Mouse (Mus musculus) bone marrow macrophage, adult 2 months (primary cell): Measurements from ENCODE around the gene Cuzd1.

Source experiments
- CTCF ChIP-seq: IDR thresholded peaks from 2 replicates; pipeline ENCODE4 v1.5.1; 2012; ENCODE audit warnings: low read depth, mild to moderate bottlenecking, low read length, moderate library complexity
- POLR2A ChIP-seq: IDR thresholded peaks from 2 replicates; pipeline ENCODE4 v1.6.1; 2012; ENCODE audit warnings: mild to moderate bottlenecking, low read depth, low read length, borderline replicate concordance

DNA sequence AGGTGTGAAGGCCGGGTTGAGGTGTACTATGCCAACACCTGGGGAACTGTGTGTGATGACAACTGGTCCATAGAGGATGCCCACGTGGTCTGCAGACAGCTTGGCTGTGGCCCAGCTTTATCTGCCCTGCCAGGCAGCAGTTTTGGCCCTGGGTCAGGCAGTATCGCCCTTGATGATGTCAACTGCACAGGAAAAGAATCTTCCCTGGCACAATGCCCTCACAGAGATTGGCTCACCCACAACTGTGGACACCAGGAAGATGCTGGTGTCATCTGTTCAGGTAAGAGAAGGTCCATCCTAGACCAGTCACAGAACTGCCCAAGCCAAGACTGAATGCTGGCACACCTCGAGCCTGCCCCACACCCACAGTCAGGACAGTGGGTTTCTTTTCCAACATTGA lies 56.2 kb downstream of the Cuzd1 start:
- no peak for TF ChIP-seq POLR2A
- TF ChIP-seq CTCF: no peak
